Mouse (Mus musculus) lung, postnatal 0 days (tissue): ENCODE results near the gene Ankrd28. TPM values are rescaled to one million over a fixed set of nuclear protein-coding genes. Genes with fewer than 3 reads are reported as not detected.

Experiments
- ATAC-seq: fragments of 200-750 bp; cut with Nextera tagmentation; 2 replicates; pipeline ENCODE4 v1.8.0; 2017; ENCODE audit warnings: moderate library complexity
- DNase-seq: peaks from one replicate; pipeline ENCODE4 v3.0.0-alpha.2; 2016; ENCODE audit warnings: low spot score
- H3K27ac ChIP-seq: fragments of 300-500 bp; sonication (generic); 2 replicates; pipeline ENCODE4 v1.5.1; 2014; ENCODE audit warnings: antibody characterized with exemption, mild to moderate bottlenecking, low read length, mixed read lengths
- H3K27me3 ChIP-seq: fragments of 300-500 bp; sonication (generic); replicated peaks from 2 replicates; pipeline ENCODE4 v1.6.1; 2014; ENCODE audit warnings: low read length, mixed read lengths; ENCODE audit not compliant: insufficient read depth
- H3K36me3 ChIP-seq: fragments of 300-500 bp; sonication (generic); 2 replicates; pipeline ENCODE4 v1.6.1; 2014; ENCODE audit warnings: low read length, mixed read lengths; ENCODE audit not compliant: insufficient read depth
- H3K4me1 ChIP-seq: fragments of 300-500 bp; sonication (generic); 2 replicates; pipeline ENCODE4 v1.6.1; 2014; ENCODE audit warnings: antibody characterized with exemption, low read depth, low read length, mixed read lengths; ENCODE audit not compliant: insufficient read depth
- H3K4me2 ChIP-seq: fragments of 300-500 bp; sonication (generic); replicated peaks from 2 replicates; pipeline ENCODE4 v1.6.1; 2014; ENCODE audit warnings: low read depth, mild to moderate bottlenecking, low read length, moderate library complexity, mixed read lengths
- H3K4me3 ChIP-seq: fragments of 300-500 bp; sonication (generic); 2 replicates; pipeline ENCODE4 v1.5.1; 2014; ENCODE audit warnings: low read depth, low read length
- H3K9ac ChIP-seq: fragments of 300-500 bp; sonication (generic); replicated peaks from 2 replicates; pipeline ENCODE4 v1.6.1; 2014; ENCODE audit warnings: low read depth, mild to moderate bottlenecking
- H3K9me3 ChIP-seq: fragments of 300-500 bp; sonication (generic); 2 replicates; pipeline ENCODE4 v1.6.1; 2016; ENCODE audit warnings: low read length, mixed read lengths
- CTCF ChIP-seq: IDR thresholded peaks from 2 replicates; pipeline ENCODE4 v1.5.1; 2016; ENCODE audit warnings: antibody characterized with exemption, mild to moderate bottlenecking
- EP300 ChIP-seq: IDR thresholded peaks from 2 replicates; pipeline ENCODE4 v1.6.1; 2016; ENCODE audit warnings: antibody characterized with exemption, mild to moderate bottlenecking, control low read depth
- WGBS: fragments of 180-500 bp; shearing (Covaris S2); extraction: QIAGEN DNeasy Blood & Tissue Kit; methylation state at CpG from one replicate; pipeline ENCODE4 v1.1.7; 2014; 5-methylcytosine and 5-hydroxymethylcytosine counted together
- polyA plus RNA-seq: library from polyadenylated mRNA; unstranded; fragments of >200 nt; fragmentation: Nextera tagmentation; extraction: Ambion mirVana; gene quantifications from 2 replicates; pipeline ENCODE4 v1.2.1, GENCODE M21; 2015

Ankrd28 gene
- polyA plus RNA-seq, 1 experiment from 2014 or later = 3.8 TPM

DNA sequence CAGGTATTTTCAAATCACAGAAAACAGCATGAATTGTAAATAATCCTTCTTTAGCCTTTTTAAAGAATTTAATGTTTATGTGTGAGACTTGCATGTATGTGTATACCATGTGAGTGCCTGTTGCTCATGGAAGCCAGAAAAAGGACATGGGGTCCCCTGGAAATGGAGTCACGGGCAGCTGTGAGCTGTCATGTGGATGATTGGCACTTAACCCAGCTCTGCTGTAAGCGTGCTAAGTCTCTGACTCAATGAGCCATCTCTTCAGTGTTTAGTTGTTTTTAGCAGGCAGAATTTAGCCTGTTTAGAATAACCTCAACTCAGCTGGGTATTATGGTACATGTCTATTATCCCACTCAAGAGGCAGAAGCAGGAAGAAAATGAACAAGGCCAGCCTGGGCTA lies 43.5 kb downstream of the Ankrd28 start:
- TF ChIP-seq CTCF = no peak
- TF ChIP-seq EP300 = no peak
- DNase-seq (no peak), ATAC-seq (no peak)
- H3K4me1 ChIP-seq = no peaks in the 10 kb centered on the region
- 50% methylated on average over 2 of the region's 2 CpGs for WGBS
- no peak overlapping the region for H3K9ac ChIP-seq
- H3K27me3 ChIP-seq = no peaks in the 10 kb centered on the region
- no peaks in the 10 kb centered on the region for H3K36me3 ChIP-seq
- H3K9me3 ChIP-seq = no peaks in the 10 kb centered on the region
- no peak overlapping the region for H3K4me2 ChIP-seq
- H3K27ac ChIP-seq = no peak overlapping the region
- H3K4me3 ChIP-seq = no peak overlapping the region

DNA sequence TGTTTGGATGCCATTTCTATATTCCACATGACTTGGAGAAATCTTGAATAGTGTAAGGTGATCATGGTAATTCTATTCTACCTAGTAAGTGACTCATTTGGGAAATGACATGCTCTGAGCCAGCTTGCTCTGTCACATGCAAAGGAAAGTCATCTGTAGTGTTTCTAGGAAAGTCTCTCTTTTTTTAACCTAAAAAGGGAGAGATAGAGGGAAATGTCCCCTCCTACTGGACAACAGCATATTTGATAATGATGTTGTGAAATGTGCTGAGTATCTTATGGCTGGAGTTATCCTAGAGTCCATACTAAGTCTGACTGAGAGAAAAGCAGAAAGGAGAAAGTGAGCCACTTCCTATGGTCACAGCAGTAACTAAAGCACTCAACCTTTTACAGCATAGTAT lies 44.8 kb downstream of the Ankrd28 start:
- Histone ChIP-seq H3K36me3 (no peaks in the 10 kb centered on the region), H3K27ac (no peak overlapping the region), H3K4me3 (no peak overlapping the region), H3K27me3 (no peaks in the 10 kb centered on the region), H3K4me1 (no peaks in the 10 kb centered on the region), H3K9me3 (no peaks in the 10 kb centered on the region), H3K9ac (no peak overlapping the region), H3K4me2 (no peak overlapping the region)
- TF ChIP-seq CTCF (peak; percentile 56), EP300 (no peak)
- ATAC-seq = no peak
- peak; percentile 60 for DNase-seq

DNA sequence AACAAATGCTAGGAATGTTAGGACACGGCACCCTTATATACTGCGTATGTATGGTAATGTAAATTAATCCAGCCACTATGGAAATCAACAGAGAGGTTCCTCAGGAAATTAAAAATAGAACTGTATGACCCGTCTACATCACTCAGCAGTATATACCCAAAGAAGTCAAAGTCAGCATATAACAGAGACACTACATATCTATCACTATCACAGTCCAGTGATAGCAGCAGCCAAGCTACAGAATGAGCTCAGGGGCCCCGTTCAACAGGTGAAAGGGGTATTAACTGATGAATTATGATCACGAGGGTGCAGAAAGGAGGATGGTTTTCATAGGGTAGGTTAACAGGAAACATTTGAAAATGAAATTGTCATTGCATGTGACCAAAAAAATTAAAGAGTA lies 45.5 kb downstream of the Ankrd28 start:
- H3K27ac ChIP-seq = no peak overlapping the region
- 86% methylated on average over 5 of the region's 5 CpGs for WGBS
- DNase-seq (no peak), ATAC-seq (no peak)
- no peaks in the 10 kb centered on the region for H3K36me3 ChIP-seq
- TF ChIP-seq EP300 (no peak), CTCF (no peak)
- H3K9ac ChIP-seq = no peak overlapping the region
- H3K27me3 ChIP-seq = no peaks in the 10 kb centered on the region
- no peaks in the 10 kb centered on the region for H3K4me1 ChIP-seq
- H3K9me3 ChIP-seq = no peaks in the 10 kb centered on the region
- H3K4me3 ChIP-seq = no peak overlapping the region
- H3K4me2 ChIP-seq = no peak overlapping the region

DNA sequence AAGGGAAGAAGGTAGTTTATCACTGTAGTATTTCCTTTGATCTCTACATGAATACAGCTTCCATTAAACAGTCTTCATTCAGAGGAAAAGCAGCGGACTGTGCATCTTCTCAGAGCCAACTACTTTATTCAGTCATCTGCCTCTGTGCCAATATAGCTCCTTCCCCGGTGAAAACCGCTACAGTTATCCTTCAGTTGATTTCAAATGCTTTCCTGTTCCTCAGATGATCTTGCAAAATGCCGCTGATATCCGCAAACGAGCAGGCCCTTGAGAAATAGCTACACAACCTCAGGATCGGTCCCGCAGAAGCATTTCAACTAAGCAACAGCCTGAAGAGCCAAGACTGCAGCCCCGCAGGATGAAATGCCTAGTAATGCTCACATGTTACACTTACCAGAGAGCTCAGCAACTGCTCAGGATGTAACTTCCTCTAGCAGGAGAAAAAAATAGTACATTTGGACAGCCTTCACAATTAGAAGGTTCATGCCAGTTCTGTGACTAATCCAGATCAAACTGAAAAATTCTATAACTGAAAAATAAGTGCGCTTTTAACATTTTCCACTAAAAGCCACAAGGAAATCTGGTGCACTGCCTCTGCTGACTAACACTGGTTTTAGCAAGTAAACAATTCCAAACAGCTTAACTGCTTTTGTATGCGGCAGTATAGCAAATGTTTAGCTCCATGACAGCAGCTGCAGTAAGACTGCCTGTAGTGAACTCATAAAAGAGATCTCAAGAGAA lies 49.0 kb downstream of the Ankrd28 start:
- no peak overlapping the region for H3K9ac ChIP-seq

DNA sequence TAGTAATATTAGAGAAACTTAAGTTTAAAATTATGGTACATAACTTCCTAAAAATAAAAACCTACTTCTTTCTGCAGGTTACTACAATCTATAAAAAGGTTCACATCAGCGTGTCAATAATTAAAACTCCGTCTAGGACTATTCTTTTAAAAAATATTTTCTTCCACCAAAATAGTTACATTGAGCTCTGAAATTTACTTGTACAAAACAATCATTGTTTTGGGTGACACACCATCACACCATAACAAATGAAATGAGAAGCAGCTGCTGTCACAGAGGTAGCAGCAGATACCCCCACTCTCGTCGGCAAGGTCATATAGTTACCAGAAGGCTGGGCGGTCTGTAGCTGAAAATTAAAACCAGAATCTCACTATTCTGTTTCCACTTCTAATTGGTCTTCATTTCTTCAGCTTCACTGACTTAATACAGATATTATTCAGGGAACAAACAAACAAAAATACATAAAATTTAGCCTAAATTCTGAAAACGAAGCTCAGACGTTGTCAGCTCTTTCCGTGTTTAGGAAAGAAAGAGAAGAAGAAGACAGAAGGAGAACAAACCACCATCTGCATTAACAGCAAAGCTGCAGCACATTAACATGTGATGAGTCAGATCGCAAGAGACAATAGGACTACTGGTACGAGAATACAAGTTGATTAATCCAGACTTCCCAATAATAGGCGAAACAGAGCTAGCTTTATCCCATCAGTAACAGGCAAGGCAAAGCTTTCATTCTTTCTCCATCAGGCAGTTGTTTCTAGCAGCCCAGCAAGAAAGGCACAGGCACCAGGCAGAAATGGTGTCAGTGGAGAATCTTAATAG lies 49.8 kb downstream of the Ankrd28 start:
- Histone ChIP-seq H3K36me3 (no peaks in the 10 kb centered on the region), H3K9me3 (no peaks in the 10 kb centered on the region), H3K27me3 (no peaks in the 10 kb centered on the region), H3K4me3 (peak overlapping the region; percentile 2; the same call in 1 of the 2 replicates), H3K4me2 (peak overlapping the region; percentile 27), H3K27ac (0 out of 2 replicates have a peak overlapping the region, but pooled peaks have one; percentile 33), H3K4me1 (no peaks in the 10 kb centered on the region), H3K9ac (no peak overlapping the region)
- no peak for ATAC-seq
- TF ChIP-seq EP300 = no peak
- TF ChIP-seq CTCF = no peak
- DNase-seq = no peak
- 82% methylated on average over 11 of the region's 11 CpGs for WGBS

More for the DNA sequence above, 49.0 kb downstream of the Ankrd28 start:
- DNase-seq = peak; percentile 74
- Histone ChIP-seq H3K4me3 (peak overlapping the region; percentile 2; the same call in 1 of the 2 replicates), H3K36me3 (no peaks in the 10 kb centered on the region), H3K9me3 (no peaks in the 10 kb centered on the region), H3K27me3 (no peaks in the 10 kb centered on the region), H3K27ac (peak overlapping the region; percentile 33), H3K4me1 (no peaks in the 10 kb centered on the region), H3K4me2 (peak overlapping the region; percentile 27)
- TF ChIP-seq CTCF = no peak
- no peak for TF ChIP-seq EP300
- 25% methylated on average over 11 of the region's 11 CpGs for WGBS
- ATAC-seq = peak; percentile 64

DNA sequence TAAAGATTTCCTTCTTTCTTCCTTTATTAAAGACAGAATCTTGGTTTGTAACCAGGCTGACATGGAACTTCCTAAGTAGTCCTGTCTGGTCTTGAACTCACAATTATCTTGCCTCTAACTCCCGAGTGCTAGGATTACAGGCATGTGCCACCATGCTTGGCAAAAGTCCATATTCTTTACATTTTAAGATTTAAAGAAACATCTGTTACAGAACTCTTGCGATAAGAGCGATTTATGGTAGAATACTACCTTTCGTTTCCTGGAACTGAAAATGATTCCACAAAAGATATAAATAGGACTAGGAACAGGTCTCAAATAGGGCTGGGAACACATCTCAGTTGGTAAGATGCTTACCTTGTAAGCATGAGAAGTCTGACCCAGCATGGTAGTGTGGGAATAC lies 56.9 kb downstream of the Ankrd28 start:
- H3K4me2 ChIP-seq = no peak overlapping the region
- no peaks in the 10 kb centered on the region for H3K36me3 ChIP-seq
- DNase-seq (no peak), ATAC-seq (no peak)
- no peak overlapping the region for H3K9ac ChIP-seq
- no peak for TF ChIP-seq EP300
- TF ChIP-seq CTCF = no peak
- H3K9me3 ChIP-seq = no peaks in the 10 kb centered on the region
- no peak overlapping the region for H3K27ac ChIP-seq
- no peak overlapping the region for H3K4me3 ChIP-seq
- WGBS = 83% methylated on average over 4 of the region's 4 CpGs
- no peaks in the 10 kb centered on the region for H3K4me1 ChIP-seq
- no peaks in the 10 kb centered on the region for H3K27me3 ChIP-seq
